Mouse (Mus musculus) brain, embryonic 14.5 days (tissue): ENCODE measurements around the gene Borcs7.

ENCODE experiments used
- CTCF ChIP-seq: fragments of 200-500 bp; IDR thresholded peaks from 2 replicates; pipeline ENCODE4 v1.5.1; 2012; ENCODE audit warnings: inconsistent platforms, mild to moderate bottlenecking, moderate library complexity, borderline replicate concordance; ENCODE audit not compliant: insufficient read depth, insufficient read length; ENCODE audit errors: extremely low read depth
- POLR2A ChIP-seq: fragments of 200-500 bp; IDR thresholded peaks from 2 replicates; pipeline ENCODE4 v1.6.1; 2012; ENCODE audit warnings: mild to moderate bottlenecking, inconsistent platforms, borderline replicate concordance; ENCODE audit not compliant: poor library complexity, insufficient read depth, insufficient read length, severe bottlenecking; ENCODE audit errors: extremely low read depth

DNA sequence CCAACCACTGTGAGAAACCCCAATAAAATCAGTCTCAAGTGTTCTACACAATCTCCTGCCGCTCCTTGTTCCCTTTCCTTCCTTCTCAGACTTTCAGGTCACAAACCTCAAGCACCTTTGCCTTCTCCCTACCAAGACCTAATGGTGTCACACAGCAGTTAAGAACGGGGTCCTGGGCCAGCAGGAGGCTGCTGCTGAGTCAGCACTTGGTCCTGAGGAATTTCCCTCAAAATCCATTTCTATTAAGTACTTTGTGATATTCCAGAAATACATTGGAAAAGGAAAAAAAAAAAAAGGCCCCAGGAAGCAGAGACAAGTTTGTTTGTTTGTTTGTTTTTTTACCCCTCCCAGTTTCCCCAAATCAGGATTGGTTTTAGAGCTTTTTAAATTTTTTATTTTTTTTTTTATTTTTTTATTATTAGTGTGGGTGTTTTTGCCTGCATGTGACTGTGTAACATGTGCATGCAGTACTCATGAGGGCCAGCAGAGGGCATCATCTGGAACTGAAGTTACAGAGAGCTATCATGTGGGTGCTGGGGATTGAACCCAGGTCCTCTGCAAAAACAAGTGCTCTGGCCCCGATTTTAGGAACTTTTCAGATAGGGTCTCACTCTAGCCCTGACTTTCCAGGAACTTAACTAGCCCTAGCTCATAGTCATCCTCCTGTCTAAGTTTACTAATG, 32.2 kb upstream of the Borcs7 start:
- TF ChIP-seq CTCF = peak; percentile 57; the same call in 1 of the 2 replicates
- no peak for TF ChIP-seq POLR2A
